Mouse (Mus musculus) lung, adult 2 months (tissue): ENCODE measurements around the gene Slc16a1. TPM values are rescaled to one million over a fixed set of nuclear protein-coding genes. Genes with fewer than 3 reads are reported as not detected.

Experiments used
- DNase-seq: peaks from one replicate; pipeline ENCODE4 v3.0.0; 2022
- H3K4me1 ChIP-seq: fragments of 200-500 bp; 2 replicates; pipeline ENCODE4 v1.6.1; 2011; ENCODE audit warnings: low read length; ENCODE audit not compliant: control insufficient read depth, insufficient read depth
- H3K4me3 ChIP-seq: fragments of 200-500 bp; replicated peaks from 2 replicates; pipeline ENCODE3; 2011; ENCODE audit warnings: low read depth, mild to moderate bottlenecking, control low read depth, low read length; ENCODE audit errors: extremely low read depth
- CTCF ChIP-seq: fragments of 200-500 bp; IDR thresholded peaks from 2 replicates; pipeline ENCODE4 v1.5.1; 2011; ENCODE audit warnings: mild to moderate bottlenecking, low read length, control low read depth; ENCODE audit not compliant: insufficient read depth
- POLR2A ChIP-seq: fragments of 200-500 bp; IDR thresholded peaks from 2 replicates; pipeline ENCODE4 v1.6.1; 2011; ENCODE audit warnings: low read depth, mild to moderate bottlenecking, control low read depth, low read length, borderline replicate concordance; ENCODE audit errors: extremely low read depth
- WGBS: fragments of 180-500 bp; shearing (Covaris S2); methylation state at CpG from one replicate; pipeline ENCODE4 v1.1.7; 2018; 5-methylcytosine and 5-hydroxymethylcytosine counted together
- polyA plus RNA-seq: library from polyadenylated mRNA; depleted of rRNA; stranded (reverse); fragments of >200 nt; gene quantifications from 2 replicates; pipeline ENCODE4 v1.2.3, GENCODE M21; 2012

The Slc16a1 gene
- polyA plus RNA-seq, 1 experiment = 15.7 TPM

GRCm38 (mm10) chr3:104673642-104674328, 35.3 kb downstream of the Slc16a1 start:
- TF ChIP-seq CTCF = no peak
- TF ChIP-seq POLR2A = no peak
- Histone ChIP-seq H3K4me1 (peaks cover 11% of the 10 kb centered on the region), H3K4me3 (no peak overlapping the region)
- DNase-seq = no peak
- WGBS = 78% methylated on average over 4 of the region's 4 CpGs

GRCm38 (mm10) chr3:104674329-104675220, 36.1 kb downstream of the Slc16a1 start:
- peaks cover 11% of the 10 kb centered on the region for H3K4me1 ChIP-seq
- no peak for DNase-seq

GRCm38 (mm10) chr3:104675258-104675851, 36.9 kb downstream of the Slc16a1 start:
- peak; percentile 62 for DNase-seq
- 4% methylated on average over 23 of the region's 23 CpGs for WGBS
- TF ChIP-seq POLR2A (0 out of 2 replicates have a peak, but pooled peaks have one; percentile 10), CTCF (peak; percentile 69)
- Histone ChIP-seq H3K4me1 (peaks cover 11% of the 10 kb centered on the region), H3K4me3 (peak overlapping the region; percentile 61)

More at GRCm38 (mm10) chr3:104674329-104675220, 36.1 kb downstream of the Slc16a1 start:
- H3K4me3 ChIP-seq = no peak overlapping the region
- 19% methylated on average over 14 of the region's 14 CpGs for WGBS
- TF ChIP-seq POLR2A = no peak
- no peak for TF ChIP-seq CTCF

DNA sequence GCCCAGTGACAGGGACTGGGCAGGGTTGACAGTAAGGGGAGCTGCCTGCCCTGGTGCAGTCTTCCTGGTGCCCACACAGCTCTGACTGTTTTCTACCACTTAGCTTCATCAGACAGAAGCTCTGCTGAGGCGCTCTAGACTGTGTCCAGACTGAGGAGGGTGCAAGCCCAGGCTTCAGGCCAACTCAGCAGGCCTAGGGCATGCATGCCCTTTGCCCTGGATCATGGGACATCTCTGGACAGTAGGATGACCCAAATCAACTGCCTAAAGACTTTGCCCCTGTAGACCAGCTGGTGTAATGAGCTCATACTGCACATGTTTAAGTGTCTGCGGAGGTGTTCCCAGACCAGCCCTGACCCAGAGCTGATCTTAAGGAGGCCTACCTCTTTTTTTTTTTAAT, 39.3 kb downstream of the Slc16a1 start:
- Histone ChIP-seq H3K4me3 (no peak overlapping the region), H3K4me1 (peaks cover 11% of the 10 kb centered on the region)
- WGBS = 96% methylated on average over 2 of the region's 2 CpGs
- no peak for DNase-seq
- TF ChIP-seq CTCF (no peak), POLR2A (no peak)

DNA sequence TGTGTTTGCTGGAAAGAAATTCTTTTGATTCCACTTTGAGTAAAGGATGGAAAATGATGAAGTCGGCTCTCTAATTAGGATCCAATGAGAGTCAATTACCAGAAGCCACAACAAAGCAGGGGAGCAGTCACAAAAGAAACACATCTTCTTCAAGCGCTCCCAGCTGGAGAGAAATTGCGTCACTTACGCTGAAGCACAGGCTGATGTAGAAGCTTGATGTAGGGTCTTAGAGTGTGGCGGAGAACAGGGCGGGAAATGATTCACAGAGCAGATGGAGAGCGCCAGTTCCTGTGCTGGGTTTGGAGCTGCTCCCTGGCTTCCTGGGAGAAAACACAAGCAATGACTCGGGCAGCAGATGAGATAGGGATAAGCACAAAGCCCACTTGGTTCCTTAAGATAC, 40.4 kb downstream of the Slc16a1 start:
- Histone ChIP-seq H3K4me3 (no peak overlapping the region), H3K4me1 (peaks cover 11% of the 10 kb centered on the region)
- no peak for DNase-seq
- TF ChIP-seq CTCF (no peak), POLR2A (no peak)
- WGBS = 86% methylated on average over 8 of the region's 8 CpGs

DNA sequence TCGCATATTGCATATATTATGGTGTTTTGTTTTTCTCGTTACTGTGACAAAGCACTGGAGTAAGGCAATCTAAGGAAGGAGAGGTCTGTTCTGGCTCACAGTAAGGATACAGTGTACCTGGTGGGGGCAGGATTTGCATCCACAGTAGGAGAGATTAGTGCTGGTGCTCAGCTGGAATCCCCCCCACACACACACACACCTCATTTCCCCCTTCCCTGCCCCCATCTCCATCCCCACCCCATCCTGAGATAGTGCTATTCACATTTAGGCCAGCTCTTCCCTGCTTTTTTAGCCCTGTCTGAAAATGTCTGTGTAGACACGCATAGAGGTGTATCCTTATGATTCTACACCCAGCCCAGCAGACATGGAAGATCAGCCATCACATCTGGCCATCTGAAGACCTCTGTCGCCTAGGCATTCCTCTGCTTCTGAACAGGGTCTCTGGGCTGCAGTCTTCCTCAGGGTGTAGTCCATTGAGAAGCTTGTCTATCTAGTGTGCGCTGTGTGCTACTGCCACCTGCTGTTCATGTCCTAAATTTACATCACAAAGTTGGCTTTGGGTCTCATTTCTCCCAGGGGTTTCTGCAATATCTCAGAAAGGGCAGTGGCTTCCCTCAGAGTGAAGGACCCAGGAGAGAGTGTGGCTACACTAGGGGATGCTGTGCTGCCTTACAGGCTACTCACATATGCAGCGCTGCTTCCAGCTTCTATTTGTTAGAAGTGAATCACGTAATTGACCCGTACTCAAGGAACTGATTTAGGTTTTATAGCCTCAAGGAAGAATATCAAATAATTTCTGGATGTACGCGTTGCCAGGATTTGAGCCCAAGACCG, 44.4 kb downstream of the Slc16a1 start:
- 60% methylated on average over 11 of the region's 11 CpGs for WGBS
- Histone ChIP-seq H3K4me1 (no peaks in the 10 kb centered on the region), H3K4me3 (no peak overlapping the region)
- peak; percentile 47 for DNase-seq
- no peak for TF ChIP-seq POLR2A
- TF ChIP-seq CTCF = peak; percentile 66

DNA sequence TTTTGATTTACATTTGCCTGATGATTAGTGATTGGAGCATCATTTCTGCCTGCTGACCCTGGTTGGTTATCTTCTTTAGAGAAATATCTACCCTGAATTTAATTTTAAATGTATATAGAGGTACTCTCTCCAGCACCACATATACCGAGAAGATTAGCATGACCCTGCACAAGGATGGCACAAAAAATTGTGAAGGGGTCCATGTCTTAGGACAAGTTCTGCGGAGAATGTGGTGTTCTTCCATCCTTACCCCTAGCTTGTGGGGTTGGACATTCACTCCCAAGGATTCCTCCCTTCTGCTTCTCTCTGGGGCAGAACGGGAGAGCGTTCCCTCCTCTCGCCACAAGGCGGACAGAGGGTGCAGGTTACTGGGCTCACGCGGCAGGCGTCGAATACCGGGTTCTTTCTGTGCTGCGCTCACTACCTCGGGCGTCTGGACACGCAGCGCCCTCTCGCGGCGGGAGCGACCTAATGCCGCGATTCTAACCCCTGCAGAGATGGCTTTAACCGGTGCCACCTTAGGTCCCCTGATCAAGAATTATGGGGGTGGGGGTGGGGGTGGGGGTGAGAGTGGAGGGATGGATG, 62.4 kb downstream of the Slc16a1 start:
- peak; percentile 64 for DNase-seq
- WGBS = 6% methylated on average over 23 of the region's 23 CpGs
- TF ChIP-seq CTCF = peak; percentile 65
- TF ChIP-seq POLR2A = no peak
- no peak overlapping the region for H3K4me3 ChIP-seq
- H3K4me1 ChIP-seq = no peaks in the 10 kb centered on the region

GRCm38 (mm10) chr3:104701761-104702160, 63.3 kb downstream of the Slc16a1 start:
- TF ChIP-seq CTCF (no peak), POLR2A (no peak)
- Histone ChIP-seq H3K4me3 (no peak overlapping the region), H3K4me1 (no peaks in the 10 kb centered on the region)
- 87% methylated on average over 1 of the region's 1 CpGs for WGBS
- DNase-seq = no peak
